Mouse (Mus musculus) CD4-positive, CD25-positive, alpha-beta regulatory T cell, adult 4 months (primary cell): ENCODE results near the gene Sv2b. TPM values are rescaled to one million over a fixed set of nuclear protein-coding genes. Genes with fewer than 3 reads are reported as not detected.
A peak's percentile ranks its signal among the peaks of the same experiment; 100 is the strongest.
"Not testable (repeated sequence)": the region's sequence is repeated elsewhere in the genome, so short reads cannot be mapped to it uniquely, and the experiment has no call there.

Experiments
- ATAC-seq: one replicate; pipeline ENCODE4 v1.8.0; 2017
- polyA plus RNA-seq, 2 experiments: library from polyadenylated mRNA; unstranded; fragments of 100-300 nt; shearing (Covaris generic); gene quantifications; one replicate each; pipeline ENCODE4 v1.2.1; 2017

Gene Sv2b
- polyA plus RNA-seq, 2 experiments from 2014 or later: not detected

DNA sequence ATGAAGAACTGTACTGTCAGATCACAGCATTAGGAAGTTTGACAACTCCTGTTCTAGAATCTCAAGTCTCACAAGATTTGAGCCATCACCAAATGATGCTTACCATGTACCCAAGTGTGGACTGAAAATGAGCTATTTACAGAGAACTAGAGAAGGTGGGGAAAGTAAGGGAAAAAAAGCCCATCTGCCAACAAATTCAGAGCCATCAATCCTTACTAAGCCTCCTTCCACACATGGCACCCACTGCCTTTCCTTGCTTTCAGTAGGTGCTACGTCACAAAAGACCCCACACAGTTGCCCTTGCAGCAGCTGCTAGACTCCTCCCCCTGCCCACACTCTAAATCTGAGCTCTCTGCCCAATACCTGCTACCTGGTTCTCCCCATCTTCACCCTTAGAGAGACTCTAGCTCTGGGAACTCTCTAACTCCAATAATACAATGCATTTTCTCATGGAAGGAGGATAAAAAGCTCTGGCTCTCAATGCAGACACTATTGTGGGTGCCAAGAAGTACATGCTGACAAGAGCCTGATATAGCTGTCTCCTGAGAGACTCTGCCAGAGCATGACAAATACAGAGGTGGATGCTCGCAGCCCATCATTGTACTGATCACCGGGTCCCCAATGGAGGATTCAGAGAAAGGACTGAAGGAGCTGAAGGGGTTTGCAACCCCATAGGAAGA, 101.0 kb downstream of the Sv2b start:
- no peak for ATAC-seq

DNA sequence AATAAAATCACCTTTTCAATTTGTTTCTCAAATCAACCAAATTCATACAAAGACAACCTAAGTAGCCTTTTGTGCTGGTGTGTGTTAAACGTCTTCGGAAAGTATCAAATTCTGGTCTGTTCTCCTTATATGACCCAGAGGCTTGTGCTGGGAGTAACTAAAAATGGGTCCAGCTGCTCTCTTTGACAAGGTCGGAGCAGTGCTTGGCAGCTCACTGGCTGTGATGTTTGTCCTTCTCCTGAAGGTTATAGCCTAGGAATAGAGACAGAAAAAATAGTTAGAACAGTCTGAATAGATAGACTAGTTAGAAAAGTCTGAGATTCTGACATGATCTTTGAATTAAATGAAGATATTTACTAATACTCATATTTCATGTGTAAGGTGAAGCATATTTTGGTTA, 102.4 kb downstream of the Sv2b start:
- ATAC-seq: no peak

DNA sequence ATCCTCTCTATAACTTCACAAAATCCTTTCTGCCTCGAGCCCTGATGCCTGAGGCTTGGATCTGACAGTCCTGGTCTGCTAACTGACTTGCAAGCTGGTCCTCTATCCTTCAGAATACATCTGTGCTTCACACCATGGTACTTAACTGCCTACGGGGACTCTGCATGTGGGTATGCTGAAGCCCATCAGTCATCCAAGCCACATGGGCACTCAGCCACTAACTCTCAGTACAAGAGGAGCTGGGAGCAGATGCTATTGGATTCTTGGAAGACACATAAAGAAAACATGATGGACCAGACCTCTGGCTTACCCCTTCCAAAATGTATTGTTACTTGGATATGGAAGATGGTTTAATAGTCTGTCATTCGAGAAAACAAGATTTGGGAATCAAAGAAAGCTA, 103.7 kb downstream of the Sv2b start:
- ATAC-seq: no peak

DNA sequence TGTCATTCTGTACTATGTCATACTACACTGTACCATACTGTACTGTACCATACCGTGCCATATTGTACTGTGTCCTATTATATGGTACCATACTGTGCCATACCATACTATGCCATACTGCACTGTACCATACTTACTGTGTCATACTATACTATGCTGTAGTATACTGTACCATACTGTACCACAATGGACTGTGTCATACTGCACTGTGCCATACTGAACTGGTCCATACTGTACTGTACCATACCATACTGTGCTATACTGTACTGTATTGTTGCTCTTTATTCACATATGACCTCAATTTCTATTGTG, 114.2 kb downstream of the Sv2b start:
- not testable (repeated sequence) for ATAC-seq

GRCm38 (mm10) chr7:75194158-75194918, 114.7 kb downstream of the Sv2b start:
- no peak for ATAC-seq

DNA sequence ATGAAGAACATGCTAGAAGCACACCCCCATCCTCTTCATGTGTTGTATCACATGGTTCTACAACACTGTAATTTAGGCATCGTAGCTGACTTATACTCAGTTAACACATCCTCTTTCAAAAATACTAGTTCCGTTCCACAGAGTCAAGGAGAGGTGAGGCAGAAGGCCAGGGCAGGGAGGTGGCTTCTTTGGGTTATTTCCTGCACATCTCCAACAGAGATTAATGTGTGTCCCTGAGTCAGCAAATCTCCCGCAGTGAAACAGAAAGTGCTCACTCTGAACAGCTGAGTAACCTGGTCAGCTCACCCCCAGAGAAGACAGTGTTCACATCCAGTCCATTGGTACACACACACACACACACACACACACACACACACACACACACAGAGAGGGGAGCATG, 118.9 kb downstream of the Sv2b start:
- ATAC-seq: no peak

DNA sequence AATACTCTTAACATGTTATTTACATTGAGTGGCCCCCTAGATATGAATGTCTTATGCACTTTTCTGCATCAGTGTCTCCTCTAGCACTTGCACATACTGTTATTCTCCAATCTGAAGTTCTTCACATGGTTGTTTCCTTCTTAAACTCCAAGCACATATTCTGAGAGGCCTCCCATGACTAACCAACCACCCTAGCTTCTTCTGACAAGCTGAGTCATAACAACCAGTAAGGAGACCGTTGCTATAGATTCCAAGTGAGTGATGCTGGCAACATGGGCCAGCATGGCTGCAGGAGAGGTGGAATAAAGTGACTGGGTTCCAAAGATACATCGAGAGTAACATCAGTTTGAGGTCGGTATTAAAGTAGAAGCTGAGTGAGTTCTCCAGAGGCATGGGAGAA, 134.0 kb downstream of the Sv2b start:
- no peak for ATAC-seq

DNA sequence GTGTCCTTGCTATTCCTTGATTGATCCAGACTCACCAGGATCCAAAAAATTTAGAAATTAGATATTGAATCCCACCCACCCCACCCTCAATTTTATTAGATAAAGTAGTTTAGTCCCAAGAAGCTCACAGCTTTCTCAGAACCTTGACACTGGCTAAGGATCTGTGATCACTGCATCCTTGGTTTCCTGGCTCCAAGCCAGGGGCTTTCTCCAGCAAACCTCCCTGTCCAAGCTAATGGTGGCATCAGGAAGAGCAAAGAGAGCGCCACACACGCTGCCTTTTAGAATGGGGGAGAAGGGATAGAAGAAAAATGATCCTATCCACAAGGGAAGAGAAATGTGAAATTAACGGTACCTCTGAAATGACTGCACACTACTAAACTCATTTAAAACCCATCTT, 141.6 kb downstream of the Sv2b start:
- ATAC-seq: no peak

DNA sequence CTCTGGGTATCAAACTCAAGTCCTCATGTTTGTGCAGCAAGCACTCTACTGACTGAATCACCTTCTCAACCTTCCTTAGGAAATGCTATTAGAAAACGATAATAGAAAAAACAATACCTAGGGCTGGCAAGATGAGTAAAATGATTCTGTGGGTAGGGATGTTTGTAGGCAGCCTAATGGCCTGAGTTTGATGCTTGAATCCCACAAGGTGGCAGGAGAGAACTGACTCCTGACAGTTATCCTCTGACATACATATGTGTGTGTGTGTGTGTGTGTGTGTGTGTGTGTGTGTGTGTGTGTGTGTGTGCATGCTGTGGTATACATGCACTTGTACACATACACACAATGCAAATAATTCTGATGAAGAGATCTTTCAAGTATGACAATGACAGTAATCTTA, 161.9 kb downstream of the Sv2b start:
- ATAC-seq: no peak

GRCm38 (mm10) chr7:75142800-75143199, 166.3 kb downstream of the Sv2b start:
- no peak for ATAC-seq

- no peak for ATAC-seq
These were observed 167.0 kb downstream of the Sv2b start for GRCm38 (mm10) chr7:75141919-75142700.

DNA sequence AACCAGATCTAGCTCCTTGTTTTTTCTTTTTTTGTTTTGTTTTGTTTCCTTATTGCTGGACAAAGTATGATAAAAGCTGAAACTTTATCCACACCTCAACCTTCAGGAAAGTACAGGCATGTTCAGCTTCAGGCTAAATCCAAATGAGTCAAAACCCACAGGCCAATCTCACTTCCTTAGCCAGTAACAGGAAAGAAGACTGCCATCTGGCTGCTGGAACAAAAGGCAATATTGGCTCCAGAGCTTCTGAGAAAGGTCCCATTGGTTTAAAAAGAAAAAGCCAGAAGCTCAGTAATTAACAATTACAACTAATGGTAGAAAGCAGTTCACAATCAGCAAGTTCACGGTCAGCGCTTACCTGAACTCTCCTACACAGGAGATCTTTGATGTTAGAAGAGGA, 169.8 kb downstream of the Sv2b start:
- no peak for ATAC-seq

- ATAC-seq: peak; percentile 41
These were observed 174.1 kb downstream of the Sv2b start for GRCm38 (mm10) chr7:75134710-75135617.

GRCm38 (mm10) chr7:75128036-75128435, 181.0 kb downstream of the Sv2b start:
- no peak for ATAC-seq

- ATAC-seq: no peak
These were observed 185.0 kb downstream of the Sv2b start for GRCm38 (mm10) chr7:75124067-75124466.

- ATAC-seq: peak; percentile 99
These were observed 190.9 kb downstream of the Sv2b start for GRCm38 (mm10) chr7:75118022-75118673.

GRCm38 (mm10) chr7:75110689-75111088, 198.4 kb downstream of the Sv2b start:
- ATAC-seq: peak; percentile 71

DNA sequence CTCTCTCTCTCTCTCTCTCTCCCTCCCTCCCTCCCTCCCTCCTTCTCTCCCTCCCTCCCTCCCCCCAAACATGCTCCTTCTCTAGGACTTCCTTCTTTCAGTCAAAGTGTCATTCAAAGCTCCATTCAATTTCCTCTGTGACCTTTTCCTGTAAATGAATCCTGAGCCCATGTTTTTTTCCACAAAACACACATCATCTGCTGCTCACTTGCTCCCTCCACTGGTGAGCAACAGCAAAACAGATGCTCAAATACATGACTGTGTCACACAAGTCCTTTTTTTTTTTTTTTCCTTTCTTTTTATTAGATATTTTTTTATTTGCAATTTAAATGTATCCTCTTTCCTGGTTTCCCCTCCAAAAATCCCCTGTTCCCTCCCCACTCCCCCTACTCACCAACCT, 201.6 kb downstream of the Sv2b start:
- no peak for ATAC-seq

GRCm38 (mm10) chr7:75103900-75104299, 205.2 kb downstream of the Sv2b start:
- ATAC-seq: no peak

DNA sequence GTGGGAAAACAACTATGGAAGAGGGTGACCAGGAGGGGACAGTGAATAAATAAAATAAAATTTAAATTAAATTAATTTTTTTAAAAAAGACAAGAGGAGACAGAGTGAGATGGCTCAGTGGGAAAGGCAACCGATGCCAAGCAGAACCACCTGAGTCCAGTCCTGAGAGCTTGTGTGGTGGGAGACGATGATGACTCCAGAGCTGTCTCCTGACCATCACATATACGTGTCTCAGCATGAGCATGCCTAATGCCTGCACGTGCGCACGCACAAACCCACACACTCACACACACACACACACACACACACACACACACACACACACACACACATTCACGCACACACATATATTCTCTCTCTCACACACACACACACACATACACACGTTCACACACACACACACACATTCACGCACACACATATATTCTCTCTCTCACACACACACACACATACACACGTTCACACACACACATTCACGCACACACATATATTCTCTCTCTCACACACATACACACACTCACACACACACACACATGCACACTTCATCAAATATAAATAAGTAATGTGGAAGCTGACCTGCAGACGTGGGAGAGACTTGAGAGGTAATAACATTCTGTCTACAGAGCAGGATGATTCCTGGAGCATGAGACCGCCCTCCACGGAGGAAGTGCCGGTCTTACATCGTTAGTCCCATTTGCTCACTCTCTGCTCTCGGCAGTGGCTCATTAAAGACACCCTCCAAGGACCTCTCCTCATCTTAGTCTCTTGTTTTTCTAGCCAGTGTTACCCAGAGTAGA, 206.3 kb downstream of the Sv2b start:
- no peak for ATAC-seq

DNA sequence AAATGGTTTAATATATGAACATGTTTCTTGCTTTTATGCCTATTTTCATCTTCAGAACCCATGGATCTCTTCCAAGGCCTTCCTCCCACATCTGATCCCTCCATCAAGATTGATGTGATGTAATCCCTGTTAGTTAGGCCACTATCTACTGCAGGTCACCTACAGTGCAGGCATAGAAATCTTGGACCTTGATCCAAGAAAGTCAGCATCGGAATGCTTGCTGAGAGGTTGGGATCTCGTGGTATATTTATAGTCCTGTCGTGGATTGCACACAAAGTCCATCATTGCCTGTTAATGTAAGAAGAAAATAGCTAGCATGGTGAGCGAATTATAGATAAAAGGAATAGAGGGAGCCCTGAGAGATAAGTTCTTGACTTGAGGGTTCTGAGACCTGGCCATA, 223.6 kb downstream of the Sv2b start:
- ATAC-seq: no peak
